Mouse (Mus musculus): ENCODE measurements around the gene Ankrd34a.
A peak's percentile ranks its signal among the peaks of the same experiment; 100 is the strongest.

Gene Ankrd34a

GRCm38 (mm10) chr3:96563267-96563666, 33.2 kb upstream of the Ankrd34a start:
- no peak for DNase-seq (ENCODE audit: low read depth)

DNA sequence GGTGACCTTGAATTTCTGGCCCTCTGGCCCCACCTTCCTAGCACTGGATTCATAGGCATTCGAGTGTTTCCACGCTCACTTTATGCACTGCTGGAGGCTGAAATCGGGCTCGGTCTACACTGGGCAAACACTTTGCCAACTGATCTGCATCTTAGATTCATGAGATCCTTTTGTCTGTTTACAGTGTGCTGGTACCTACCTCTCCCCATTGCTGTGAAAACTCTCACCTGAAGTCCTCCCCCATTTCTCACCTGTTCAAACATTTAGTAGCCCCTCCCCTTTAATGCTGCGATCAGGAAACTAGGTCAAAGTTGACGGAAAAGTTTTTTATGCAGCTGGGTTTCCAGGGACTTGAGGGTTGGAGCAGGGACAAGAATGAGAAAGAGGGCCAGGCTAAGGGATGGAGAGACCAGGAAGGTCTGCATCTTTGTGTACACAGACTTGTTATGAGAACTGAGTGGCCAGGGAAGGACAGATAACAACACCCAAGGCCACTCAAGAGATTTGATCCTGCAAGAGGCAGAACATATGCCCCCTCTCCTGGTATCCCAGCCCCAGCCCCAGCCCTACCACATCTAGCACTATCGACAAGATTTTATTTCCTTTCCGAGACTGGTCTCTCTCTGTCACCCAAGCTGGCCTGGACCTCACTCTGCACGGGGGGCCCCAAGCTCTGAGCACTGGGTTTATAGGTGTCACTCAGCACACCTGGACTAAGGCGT, 32.4 kb upstream of the Ankrd34a start:
- DNase-seq (ENCODE audit: low read depth) = no peak

DNA sequence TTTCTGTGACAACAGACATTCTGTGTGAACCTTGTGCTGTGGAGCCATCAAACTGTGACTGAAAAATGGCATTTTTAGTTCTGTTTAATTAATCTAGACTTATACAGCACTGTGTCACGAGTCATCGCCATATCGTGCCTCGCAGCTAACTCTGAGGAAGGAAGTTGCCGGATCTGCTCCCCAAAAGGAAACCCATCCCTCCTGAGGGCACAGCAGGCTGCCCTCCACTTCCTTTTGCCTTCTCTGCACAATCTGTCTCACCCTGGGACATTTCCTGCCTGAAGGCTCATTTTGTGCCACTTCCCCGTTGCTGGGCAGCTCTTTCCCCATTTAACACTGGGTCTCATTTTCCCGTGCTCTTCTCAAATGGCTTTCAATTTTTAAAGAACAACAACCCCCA, 31.8 kb upstream of the Ankrd34a start:
- no peak for DNase-seq (ENCODE audit: low read depth)

- DNase-seq (ENCODE audit: low read depth) = no peak
Measured at GRCm38 (mm10) chr3:96565105-96565504, 31.3 kb upstream of the Ankrd34a start.

GRCm38 (mm10) chr3:96566661-96567450, 29.6 kb upstream of the Ankrd34a start:
- no peak for DNase-seq (ENCODE audit: low read depth)

DNA sequence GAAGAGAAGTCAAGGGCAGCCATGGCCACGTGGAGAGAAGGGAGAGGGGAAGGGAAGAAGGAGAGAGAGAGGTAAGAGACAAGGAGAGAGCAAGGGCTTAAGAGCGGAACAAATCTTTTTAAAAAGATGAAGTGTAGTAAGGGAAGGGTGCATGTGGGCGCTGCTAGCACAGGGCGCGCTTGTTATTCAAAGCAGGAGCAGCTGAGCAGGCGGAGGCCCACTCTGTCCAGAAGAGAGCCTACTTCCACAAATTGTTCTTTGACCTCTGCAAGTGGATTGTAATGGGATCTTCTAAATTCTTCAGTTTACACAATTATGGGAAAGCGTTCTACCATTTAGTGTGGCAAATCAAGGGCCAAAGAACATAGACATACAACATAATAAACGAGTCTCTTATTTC, 27.8 kb upstream of the Ankrd34a start:
- DNase-seq (ENCODE audit: low read depth) = no peak

- DNase-seq (ENCODE audit: low read depth) = no peak
Measured at GRCm38 (mm10) chr3:96569506-96569905, 26.9 kb upstream of the Ankrd34a start.

- no peak for DNase-seq (ENCODE audit: low read depth)
Measured at GRCm38 (mm10) chr3:96569966-96570605, 26.4 kb upstream of the Ankrd34a start.

- no peak for DNase-seq (ENCODE audit: low read depth)
Measured at GRCm38 (mm10) chr3:96570643-96571042, 25.8 kb upstream of the Ankrd34a start.

DNA sequence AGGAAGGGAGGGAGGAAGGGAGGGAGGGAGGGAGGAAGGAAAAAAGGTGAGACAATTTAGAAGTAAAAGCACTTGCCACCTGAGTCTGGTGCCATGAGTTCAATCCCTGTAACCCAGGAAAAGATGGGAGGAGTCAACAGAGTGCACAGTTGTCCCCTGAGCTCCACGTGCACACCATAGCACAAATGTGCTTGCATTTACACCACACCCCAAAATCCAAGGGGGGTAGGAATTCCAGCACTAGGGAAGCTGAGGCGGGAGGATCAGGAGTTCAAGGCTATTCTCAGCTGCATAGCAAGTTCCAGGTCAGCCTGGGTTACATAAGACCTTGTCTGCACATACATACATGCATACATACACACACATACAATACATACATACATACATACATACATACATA, 25.1 kb upstream of the Ankrd34a start:
- no peak for DNase-seq (ENCODE audit: low read depth)

DNA sequence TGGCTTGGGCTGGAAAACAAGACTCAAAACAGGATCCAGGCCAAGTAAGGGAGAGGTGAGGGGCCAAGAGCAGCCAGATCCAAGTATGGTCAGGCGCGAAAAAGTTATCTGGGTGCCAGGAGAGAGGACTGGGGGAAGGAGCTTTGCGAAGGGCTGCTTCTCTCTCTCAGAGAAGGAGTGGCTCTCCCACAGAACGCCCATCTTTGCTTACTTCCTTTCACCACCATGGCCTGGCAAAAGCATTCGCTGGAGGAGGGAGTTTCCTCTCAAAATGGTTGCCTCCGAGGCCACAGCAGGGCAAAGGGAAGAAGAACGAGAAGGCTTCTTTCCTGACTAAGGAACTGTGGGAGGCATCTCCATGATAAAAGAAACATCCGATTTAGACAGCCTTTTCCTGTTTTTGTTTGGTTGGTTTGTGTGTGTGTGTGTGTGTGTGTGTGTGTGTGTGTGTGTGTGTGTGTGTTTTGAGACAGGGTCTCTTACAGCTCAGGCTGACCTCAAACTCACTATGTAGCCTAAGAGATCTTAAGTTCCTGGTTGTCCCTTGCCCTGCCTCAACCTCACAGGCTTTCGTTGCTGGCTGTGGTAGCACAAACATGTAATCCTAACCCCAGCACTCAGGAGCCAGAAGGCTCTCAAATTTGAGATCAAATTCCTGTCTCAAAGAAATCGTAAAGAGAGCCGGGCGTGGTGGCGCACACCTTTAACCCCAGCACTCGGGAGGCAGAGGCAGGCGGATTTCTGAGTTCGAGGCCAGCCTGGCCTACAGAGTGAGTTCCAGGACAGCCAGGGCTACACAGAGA, 24.3 kb upstream of the Ankrd34a start:
- no peak for DNase-seq (ENCODE audit: low read depth)

DNA sequence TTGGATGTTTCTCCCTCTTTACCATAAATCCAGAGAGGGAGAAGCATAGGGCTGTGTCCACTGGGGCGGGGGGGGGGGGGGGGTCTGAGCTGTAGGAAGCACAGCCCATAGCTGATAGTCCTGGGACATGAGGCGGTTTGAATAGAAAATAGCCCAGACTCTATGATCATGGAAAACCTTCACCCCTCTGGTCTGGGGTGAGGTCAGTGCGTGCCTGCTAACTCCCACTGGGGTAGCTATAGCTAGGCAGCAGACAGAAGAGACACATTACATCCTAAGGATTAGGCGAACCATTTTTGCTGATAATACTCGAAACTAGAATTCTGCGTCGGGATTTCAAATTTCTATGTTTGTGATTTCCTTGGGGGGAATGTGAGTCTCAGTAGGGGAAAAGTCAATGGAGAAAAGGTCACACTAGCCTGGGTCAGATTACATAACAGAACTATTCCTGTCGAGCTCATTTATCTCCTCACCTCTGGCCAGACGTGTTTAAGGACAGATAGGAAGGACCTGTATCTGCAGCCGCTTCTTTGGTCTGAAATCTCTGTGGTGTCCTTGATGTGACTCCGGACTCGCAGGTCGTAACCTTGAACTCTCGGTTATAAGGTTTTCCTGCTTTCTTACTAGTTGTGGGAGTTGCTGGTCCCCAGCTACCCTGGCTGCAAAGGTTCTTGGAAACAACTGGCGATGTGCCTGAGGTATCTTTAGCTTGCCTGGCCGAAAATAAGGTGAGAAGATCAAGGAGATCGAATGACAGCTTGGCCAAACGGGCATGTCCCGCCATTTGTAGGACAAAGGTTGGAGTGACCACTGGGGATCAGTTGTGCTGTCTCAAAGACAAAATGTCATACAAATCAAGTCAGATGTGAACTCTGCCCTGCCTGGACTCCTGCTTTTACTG, 22.6 kb upstream of the Ankrd34a start:
- DNase-seq (ENCODE audit: low read depth) = no peak

DNA sequence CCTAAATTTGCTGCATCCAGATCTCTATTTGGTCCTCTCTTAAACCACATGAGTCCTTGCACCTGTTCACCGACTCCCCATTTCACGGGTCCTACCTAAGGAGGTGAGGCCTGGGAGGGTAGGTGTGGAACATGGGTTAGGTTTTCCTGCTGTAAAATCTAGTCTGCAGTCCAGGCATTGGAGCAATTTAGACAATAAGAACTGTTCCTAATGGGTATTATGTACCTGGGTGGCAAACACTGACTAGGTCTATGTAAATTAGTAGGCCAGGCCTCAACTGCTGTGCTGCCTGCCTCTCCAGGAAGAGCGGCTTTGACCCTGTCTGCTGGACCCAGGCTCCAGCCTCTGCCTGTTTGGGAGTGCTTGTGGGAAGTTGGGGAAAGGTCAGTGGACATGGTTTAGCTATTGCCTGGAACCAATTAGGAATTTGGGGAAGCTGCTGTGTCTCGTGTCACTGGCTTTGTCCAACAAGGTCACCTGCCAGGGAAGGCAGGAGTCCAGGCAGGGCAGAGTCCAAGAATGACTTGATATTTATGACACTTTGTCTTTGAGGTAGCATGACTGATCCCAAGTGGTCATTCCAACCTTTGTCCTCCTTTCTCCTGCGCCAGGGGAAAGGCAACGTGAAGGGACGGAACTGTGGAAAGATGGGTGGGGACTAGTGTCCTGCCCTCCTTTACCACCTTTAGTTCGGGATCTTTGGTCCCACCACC, 21.0 kb upstream of the Ankrd34a start:
- DNase-seq (ENCODE audit: low read depth) = no peak

- no peak for DNase-seq (ENCODE audit: low read depth)
Measured at GRCm38 (mm10) chr3:96576005-96576658, 20.3 kb upstream of the Ankrd34a start.

- peak; percentile 91 for DNase-seq (ENCODE audit: low read depth)
Measured at GRCm38 (mm10) chr3:96576690-96577541, 19.5 kb upstream of the Ankrd34a start, which contains the start of gene Gm16253. Gene Gm16253, plus strand, starts transcription at chr3:96576984.

- no peak for DNase-seq (ENCODE audit: low read depth)
Measured at GRCm38 (mm10) chr3:96577566-96577965, 18.9 kb upstream of the Ankrd34a start.

GRCm38 (mm10) chr3:96578561-96579238, 17.7 kb upstream of the Ankrd34a start:
- no peak for DNase-seq (ENCODE audit: low read depth)

DNA sequence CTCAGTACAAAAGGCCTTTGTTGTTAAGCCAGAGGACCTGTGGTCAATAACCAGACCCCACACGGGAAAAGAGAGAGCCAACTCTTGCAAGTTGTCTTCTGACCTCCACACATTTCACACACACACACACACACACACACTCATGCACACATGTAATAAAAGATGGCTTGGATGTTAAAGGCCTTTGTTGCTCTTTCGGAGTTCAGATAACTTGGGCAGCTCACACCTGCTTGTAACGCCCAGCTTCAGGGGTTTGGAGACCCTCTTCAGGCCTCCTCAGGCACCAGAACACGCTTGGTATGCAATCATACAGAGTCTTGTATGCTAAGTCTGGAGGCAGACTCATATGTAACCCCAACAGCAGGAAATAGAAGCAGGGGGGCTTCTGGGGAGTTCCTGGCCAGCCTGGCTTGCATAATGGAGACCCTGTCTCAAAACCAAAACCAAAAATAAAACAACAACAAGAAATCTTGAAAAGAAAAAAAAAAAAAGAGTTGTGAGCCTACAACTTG, 17.1 kb upstream of the Ankrd34a start:
- DNase-seq (ENCODE audit: low read depth) = no peak

All from c-Kit-positive CD71-positive TER-119-negative erythroid progenitor cells, embryonic 14.5 days (primary cell).